Mouse (Mus musculus) spleen, adult 2 months (tissue): ENCODE data around the gene Ncdn. TPM values are rescaled to one million over a fixed set of nuclear protein-coding genes. Genes with fewer than 3 reads are reported as not detected.

Experiments
- DNase-seq, 2 experiments: peaks; one replicate each; pipeline versions ENCODE4 v3.0.0 to v3.0.0-alpha.2; 2012 to 2021; ENCODE audit warnings: low spot score in 2 of 2, low read depth in 1 of 2
- H3K27ac ChIP-seq: fragments of 200-500 bp; 2 replicates; pipeline ENCODE4 v1.5.1; 2012; ENCODE audit warnings: low read length, inconsistent platforms; ENCODE audit not compliant: insufficient read depth
- H3K27me3 ChIP-seq: fragments of 200-500 bp; 2 replicates; pipeline ENCODE4 v1.6.1; 2012; ENCODE audit warnings: mild to moderate bottlenecking, moderate library complexity, low read length, inconsistent platforms; ENCODE audit not compliant: control insufficient read depth, insufficient read depth
- H3K36me3 ChIP-seq: fragments of 200-500 bp; 2 replicates; pipeline ENCODE4 v1.6.1; 2012; ENCODE audit warnings: mild to moderate bottlenecking, low read length, inconsistent platforms; ENCODE audit not compliant: control insufficient read depth, insufficient read depth
- H3K4me1 ChIP-seq: fragments of 200-500 bp; 2 replicates; pipeline ENCODE4 v1.6.1; 2011; ENCODE audit warnings: inconsistent platforms; ENCODE audit not compliant: control insufficient read depth, insufficient read depth, insufficient read length
- H3K4me3 ChIP-seq: fragments of 200-500 bp; 2 replicates; pipeline ENCODE4 v1.5.1; 2011; ENCODE audit warnings: mild to moderate bottlenecking, inconsistent platforms; ENCODE audit not compliant: insufficient read depth, insufficient read length; ENCODE audit errors: extremely low read depth
- CTCF ChIP-seq: fragments of 200-500 bp; IDR thresholded peaks from 2 replicates; pipeline ENCODE4 v1.5.1; 2011; ENCODE audit warnings: mild to moderate bottlenecking, inconsistent platforms; ENCODE audit not compliant: insufficient read depth, insufficient read length, insufficient replicate concordance; ENCODE audit errors: extremely low read depth
- POLR2A ChIP-seq: fragments of 200-500 bp; IDR thresholded peaks from 2 replicates; pipeline ENCODE4 v1.6.1; 2011; ENCODE audit warnings: low read depth, low read length, inconsistent platforms
- WGBS: fragments of 180-500 bp; shearing (Covaris S2); methylation state at CpG from one replicate; pipeline ENCODE4 v1.1.7; 2018; 5-methylcytosine and 5-hydroxymethylcytosine counted together
- polyA plus RNA-seq: library from polyadenylated mRNA; depleted of rRNA; stranded (reverse); fragments of >200 nt; gene quantifications from 2 replicates; pipeline ENCODE4 v1.2.3, GENCODE M21; 2012

The Ncdn gene
- polyA plus RNA-seq, 1 experiment = 31.9 TPM

- no peaks in the 10 kb centered on the region for H3K4me1 ChIP-seq
- no peak for DNase-seq
- H3K36me3 ChIP-seq = peaks cover 6% of the 10 kb centered on the region
- H3K4me3 ChIP-seq = no peak overlapping the region
- TF ChIP-seq CTCF (no peak), POLR2A (no peak)
- no peaks in the 10 kb centered on the region for H3K27me3 ChIP-seq
- no peak overlapping the region for H3K27ac ChIP-seq
- 91% methylated on average over 2 of the region's 2 CpGs for WGBS
These were observed 10.2 kb upstream of the Ncdn start for GRCm38 (mm10) chr4:126763483-126763882.

GRCm38 (mm10) chr4:126762586-126763359 is 9.5 kb upstream of the Ncdn start:
- Histone ChIP-seq H3K4me3 (no peak overlapping the region), H3K27ac (no peak overlapping the region), H3K4me1 (no peaks in the 10 kb centered on the region), H3K27me3 (no peaks in the 10 kb centered on the region), H3K36me3 (peaks cover 6% of the 10 kb centered on the region)
- 93% methylated on average over 11 of the region's 11 CpGs for WGBS
- no peak for TF ChIP-seq CTCF
- no peak for TF ChIP-seq POLR2A
- no peak for DNase-seq

DNA sequence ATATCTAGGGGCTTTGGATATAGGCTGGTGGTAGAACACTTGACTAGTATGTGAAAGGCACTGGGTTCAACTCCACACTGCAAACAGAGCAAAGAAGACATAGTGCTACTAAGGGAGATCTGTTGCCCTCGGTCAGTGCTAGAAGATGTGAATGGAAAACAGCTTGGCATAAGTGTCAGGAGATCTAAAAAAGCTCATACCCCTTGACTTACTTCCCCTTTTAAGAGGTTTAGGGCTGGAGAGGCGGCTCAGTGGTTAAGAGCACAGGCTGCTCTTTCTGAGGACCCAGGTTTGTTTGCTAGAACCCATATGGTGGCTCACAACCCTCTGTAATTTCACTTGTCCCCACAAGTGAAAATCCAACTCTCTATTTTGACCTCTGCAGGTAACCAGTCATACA is 6.2 kb upstream of the Ncdn start:
- H3K27ac ChIP-seq = no peak overlapping the region
- no peak for DNase-seq
- H3K36me3 ChIP-seq = peaks cover 9% of the 10 kb centered on the region
- no peaks in the 10 kb centered on the region for H3K27me3 ChIP-seq
- H3K4me1 ChIP-seq = no peaks in the 10 kb centered on the region
- TF ChIP-seq CTCF (no peak), POLR2A (no peak)
- H3K4me3 ChIP-seq = no peak overlapping the region
- 38% methylated on average over 2 of the region's 2 CpGs for WGBS

DNA sequence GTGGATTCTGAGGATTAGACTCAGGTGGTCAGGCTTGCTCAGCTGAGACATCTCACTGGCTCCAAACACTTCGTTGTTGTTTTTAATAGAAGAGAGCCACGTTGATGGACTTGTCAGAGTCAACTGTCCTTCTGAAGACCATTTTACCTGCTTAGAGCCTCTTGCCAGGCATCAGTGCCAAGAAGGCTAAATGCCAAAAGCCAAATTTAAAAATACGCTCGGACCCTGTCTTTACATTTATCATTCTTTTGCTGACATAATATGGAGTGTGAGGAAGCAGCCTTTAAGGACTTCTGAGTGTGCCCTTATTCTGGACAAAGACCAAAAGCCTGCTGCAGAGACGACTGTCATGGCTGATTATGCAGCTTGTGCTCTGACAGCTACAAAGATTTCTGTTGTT is 5.1 kb upstream of the Ncdn start:
- Histone ChIP-seq H3K4me3 (no peak overlapping the region), H3K36me3 (peaks cover 9% of the 10 kb centered on the region; the same call in 1 of the 2 replicates), H3K27me3 (no peaks in the 10 kb centered on the region), H3K27ac (no peak overlapping the region), H3K4me1 (peaks cover 2% of the 10 kb centered on the region; the same call in 1 of the 2 replicates)
- WGBS = 90% methylated on average over 5 of the region's 5 CpGs
- no peak for DNase-seq
- TF ChIP-seq CTCF (no peak), POLR2A (no peak)

- Histone ChIP-seq H3K27ac (no peak overlapping the region), H3K27me3 (no peaks in the 10 kb centered on the region), H3K4me1 (peaks cover 10% of the 10 kb centered on the region; the same call in 1 of the 2 replicates), H3K4me3 (no peak overlapping the region), H3K36me3 (peaks cover 6% of the 10 kb centered on the region; the same call in 1 of the 2 replicates)
- no peak for DNase-seq
- 84% methylated on average over 4 of the region's 4 CpGs for WGBS
- TF ChIP-seq CTCF (no peak), POLR2A (no peak)
These were observed 3.5 kb upstream of the Ncdn start for GRCm38 (mm10) chr4:126756766-126757165.

DNA sequence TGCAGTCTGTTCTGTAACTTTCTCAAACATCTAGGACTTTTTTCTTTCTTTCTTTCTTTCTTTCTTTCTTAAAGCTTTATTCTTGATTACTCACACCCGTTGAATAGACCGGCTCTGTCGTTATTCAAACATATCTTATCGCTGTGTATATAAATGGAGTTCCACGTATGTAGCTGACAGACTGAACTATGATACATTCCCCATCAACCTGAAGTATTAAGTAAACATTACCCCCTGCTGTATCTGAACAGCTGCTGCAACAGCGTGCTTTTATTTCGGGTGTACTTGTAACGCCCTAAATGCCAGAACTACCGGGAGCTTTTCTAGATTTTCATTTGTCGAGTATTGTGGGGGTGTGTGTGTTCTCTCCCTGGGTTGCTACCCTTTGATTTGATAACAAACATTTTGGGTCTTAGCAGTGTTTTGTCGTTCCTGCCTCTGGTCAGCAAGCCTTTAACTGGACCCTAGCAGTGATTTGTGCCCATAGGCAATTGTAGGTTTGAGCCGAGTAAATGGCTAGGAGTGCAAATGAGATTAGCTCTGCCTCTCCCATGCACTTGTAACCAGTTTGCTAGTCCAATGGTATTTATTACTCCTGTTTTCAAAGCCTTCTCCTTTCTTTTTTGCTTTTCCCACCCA is 1.6 kb upstream of the Ncdn start:
- Histone ChIP-seq H3K27me3 (no peaks in the 10 kb centered on the region), H3K27ac (no peak overlapping the region), H3K4me3 (no peak overlapping the region), H3K4me1 (peaks cover 10% of the 10 kb centered on the region; the same call in 1 of the 2 replicates), H3K36me3 (peaks cover 9% of the 10 kb centered on the region)
- no peak for TF ChIP-seq POLR2A
- no peak for TF ChIP-seq CTCF
- no peak for DNase-seq
- 78% methylated on average over 12 of the region's 12 CpGs for WGBS

- Histone ChIP-seq H3K27me3 (no peaks in the 10 kb centered on the region), H3K4me1 (peaks cover 10% of the 10 kb centered on the region; the same call in 1 of the 2 replicates), H3K36me3 (peaks cover 11% of the 10 kb centered on the region), H3K4me3 (peak overlapping the region; percentile 96), H3K27ac (peak overlapping the region; percentile 94; the same call in 1 of the 2 replicates)
- no peak for TF ChIP-seq POLR2A
- no peak for TF ChIP-seq CTCF
- DNase-seq = no peak
- 4% methylated on average over 12 of the region's 12 CpGs for WGBS
These were observed 983 bp upstream of the Ncdn start for GRCm38 (mm10) chr4:126754231-126754611.
